Mouse (Mus musculus): ENCODE results near the gene Pnkd.

- TF ChIP-seq CTCF (IDR thresholded peaks at IDR 0.05; ENCODE audit: borderline replicate concordance, control insufficient read depth, extremely low read depth, insufficient read depth, low read length, poor library complexity): no peak
- TF ChIP-seq POLR2A (IDR thresholded peaks at IDR 0.05; ENCODE audit: control insufficient read depth, extremely low read depth, insufficient read depth, low read length, poor library complexity): no peak
These were observed 99.8 kb downstream of the Pnkd start for GRCm38 (mm10) chr1:74384525-74384924.

Data from thymus, adult 2 months (tissue).